Mouse (Mus musculus) right cerebral cortex, postnatal 10 days (tissue): ENCODE data around the gene Vps8.
A peak's percentile ranks its signal among the peaks of the same experiment; 100 is the strongest.
"Not testable (repeated sequence)": the region's sequence is repeated elsewhere in the genome, so short reads cannot be mapped to it uniquely, and the experiment has no call there.

ENCODE experiments used
- DNase-seq, 2 experiments: peaks; one replicate each; pipeline ENCODE4 v3.0.0; 2021; ENCODE audit warnings: low spot score in 2 of 2

Gene Vps8

DNA sequence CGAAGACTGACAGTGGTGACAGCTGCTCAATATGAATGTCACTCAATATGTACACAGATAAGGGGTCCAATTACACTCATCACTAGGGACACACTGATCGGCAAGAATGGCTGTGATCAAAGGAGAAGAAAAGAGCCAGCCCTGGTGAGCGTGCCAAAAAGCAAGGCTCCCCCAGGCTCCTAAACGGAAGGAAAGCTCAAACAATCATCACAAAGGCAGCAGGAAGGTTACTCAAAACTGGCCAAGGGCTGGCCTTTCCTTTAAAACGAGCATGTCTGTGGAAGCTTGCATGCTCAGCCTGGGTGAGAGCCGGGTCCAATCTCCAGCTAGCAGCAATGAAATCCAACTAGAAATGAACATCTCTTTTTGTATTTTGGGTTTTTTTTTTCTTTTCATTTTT, 232.4 kb downstream of the Vps8 start:
- DNase-seq, result peak in 1 of 2 experiments; percentile 24

DNA sequence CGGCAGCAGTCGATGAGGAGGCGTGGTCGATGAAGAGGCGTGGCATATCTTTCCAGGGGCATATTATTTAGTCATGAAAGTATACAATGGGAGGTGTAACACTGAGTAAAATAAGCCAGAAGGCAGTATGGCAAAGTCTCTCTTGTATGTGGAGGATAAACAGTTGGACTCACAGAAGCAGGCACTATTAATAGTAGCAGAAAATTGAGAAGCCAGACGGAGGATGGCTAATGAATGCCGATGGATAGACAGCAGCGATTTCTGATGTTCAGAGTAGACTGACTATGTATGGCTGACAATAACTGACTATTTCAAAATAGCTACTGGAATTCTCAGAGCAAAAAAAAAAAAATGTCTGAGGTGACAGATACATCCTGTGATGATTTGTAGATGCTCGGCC, 233.0 kb downstream of the Vps8 start:
- DNase-seq, result no peak

DNA sequence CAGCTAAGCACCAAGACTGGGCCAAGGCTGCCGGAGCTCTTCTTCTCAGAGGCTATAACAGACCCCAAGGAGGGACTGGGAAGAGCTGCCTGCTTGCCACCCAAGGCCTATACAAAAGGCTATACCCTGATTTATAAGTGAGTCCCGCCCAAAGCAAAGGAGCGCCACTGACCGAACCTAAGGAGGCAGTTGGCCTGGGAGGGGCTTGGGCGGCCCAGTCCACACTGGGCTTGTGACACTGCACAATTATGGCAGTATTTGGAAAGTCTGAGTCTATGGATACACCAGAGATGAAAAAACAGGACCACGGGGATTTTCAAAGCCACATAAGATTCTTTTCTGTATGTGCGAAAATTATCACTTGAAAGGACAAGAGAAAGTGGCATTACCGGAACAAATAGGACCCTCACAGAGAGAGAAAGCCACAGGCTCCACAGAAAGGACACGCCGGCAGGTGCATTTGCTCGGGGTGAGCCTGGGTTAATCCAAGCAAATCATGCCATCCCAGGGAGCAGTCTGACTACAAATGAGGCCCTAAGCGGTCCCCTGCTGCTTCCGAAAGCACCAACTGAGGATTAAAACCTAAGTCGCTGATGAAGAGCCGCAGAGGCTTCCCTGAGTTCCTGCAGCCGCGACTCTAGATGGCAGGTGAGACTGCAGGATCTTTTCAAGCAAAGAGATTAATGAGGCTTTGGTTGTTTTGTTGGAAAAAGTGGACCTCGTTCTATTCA, 241.9 kb downstream of the Vps8 start:
- peak in 1 of 2 experiments; percentile 21 for DNase-seq

GRCm38 (mm10) chr16:21665423-21665986, 242.6 kb downstream of the Vps8 start:
- DNase-seq, result peak in 1 of 2 experiments; percentile 24

DNA sequence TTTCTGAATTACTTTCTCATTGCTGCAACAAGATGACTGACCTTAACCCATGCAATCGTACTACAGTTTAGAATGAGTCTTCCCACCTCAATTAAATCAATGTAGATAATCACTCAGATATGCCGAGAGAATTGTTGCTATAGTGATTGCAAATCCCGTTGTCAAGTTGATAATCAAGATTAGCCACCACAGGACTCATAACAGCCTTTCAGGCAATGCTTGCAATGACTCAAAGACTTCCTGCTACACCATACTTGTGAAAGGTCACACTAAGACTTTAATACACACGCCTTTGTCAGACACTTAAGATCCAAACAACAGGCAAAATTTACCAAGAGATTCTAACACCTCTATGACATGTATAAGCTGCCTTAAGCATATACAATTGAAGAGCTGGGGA, 249.0 kb downstream of the Vps8 start:
- no peak for DNase-seq

- DNase-seq, result not testable (repeated sequence)
Measured at GRCm38 (mm10) chr16:21673046-21673445, 250.1 kb downstream of the Vps8 start.

- not testable (repeated sequence) for DNase-seq
Measured at GRCm38 (mm10) chr16:21673651-21674050, 250.7 kb downstream of the Vps8 start.

DNA sequence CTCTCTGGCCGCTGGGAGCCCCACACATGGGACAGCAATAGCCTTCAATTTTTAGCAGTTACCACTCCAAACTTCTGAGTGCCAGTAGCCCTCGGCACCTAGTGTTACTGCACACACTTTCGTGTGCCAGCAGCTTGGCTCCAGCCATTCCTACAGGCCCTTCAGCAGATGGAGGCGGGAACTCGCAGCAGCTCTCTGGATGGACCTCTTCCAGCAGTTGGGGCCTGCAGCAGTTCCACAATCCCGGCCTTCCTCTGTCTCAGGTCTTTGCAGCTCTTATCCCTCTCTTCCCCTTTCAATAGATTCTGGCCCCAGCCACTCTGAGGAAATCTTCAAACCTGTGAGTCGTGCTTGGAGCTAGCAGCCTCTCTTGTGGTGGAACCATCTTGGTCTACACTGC, 253.9 kb downstream of the Vps8 start:
- DNase-seq, result peak in 1 of 2 experiments; percentile 36

DNA sequence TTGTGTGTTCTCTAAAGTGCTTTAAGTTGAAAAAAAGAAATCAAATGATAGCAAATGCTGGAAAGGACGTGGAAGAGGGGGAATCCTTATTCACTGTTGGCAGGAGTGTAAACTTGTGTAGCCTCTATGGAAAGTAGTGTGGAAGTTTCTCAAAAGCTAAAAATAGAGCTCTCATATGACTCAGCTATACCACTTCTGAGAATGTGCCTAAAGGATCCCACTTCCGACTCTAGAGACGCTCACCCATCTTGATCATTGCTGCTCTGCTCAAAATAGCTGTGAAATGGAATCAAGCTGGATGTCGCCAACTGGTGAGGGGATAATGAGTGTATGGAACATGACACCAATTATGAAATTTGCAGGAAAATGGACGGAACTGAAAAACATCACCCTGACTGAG, 264.5 kb downstream of the Vps8 start:
- DNase-seq, result no peak

DNA sequence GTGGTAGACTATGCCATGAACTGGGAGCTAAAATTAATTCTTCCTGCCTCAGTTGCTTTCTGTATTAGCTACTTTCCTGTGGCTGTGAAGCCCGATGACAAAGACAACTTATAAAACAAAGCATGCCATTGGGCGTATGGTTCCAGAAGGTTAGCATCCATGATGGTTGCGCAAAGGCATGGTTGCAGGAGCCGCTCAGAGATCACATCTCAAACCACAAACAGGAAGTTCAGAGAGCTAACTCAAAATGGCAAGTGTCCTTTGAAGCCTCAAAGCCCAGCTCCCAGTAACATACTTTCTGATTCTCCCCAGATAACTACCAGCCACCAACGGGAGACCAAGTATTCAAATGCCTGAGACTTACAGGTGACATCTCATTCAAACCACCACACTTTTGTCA, 266.2 kb downstream of the Vps8 start:
- DNase-seq, result no peak

- no peak for DNase-seq
Measured at GRCm38 (mm10) chr16:21690216-21690755, 267.4 kb downstream of the Vps8 start.

- peak in 1 of 2 experiments; percentile 68 for DNase-seq
Measured at GRCm38 (mm10) chr16:21693981-21694462, 271.1 kb downstream of the Vps8 start.
